Mouse (Mus musculus): ENCODE data around the gene Ifna16.

The Ifna16 gene

GRCm38 (mm10) chr4:88676824-88677223 lies at the start of gene Ifna16:
Ifna16 (minus strand) TSS chr4:88676924.
- DNase-seq (ENCODE audit: low spot score), result no peak

GRCm38 (mm10) chr4:88723497-88724090 lies 46.9 kb upstream of the Ifna16 start:
- no peak for DNase-seq (ENCODE audit: low spot score)

GRCm38 (mm10) chr4:88721791-88722721 lies 45.3 kb upstream of the Ifna16 start, which contains the start of the genes Gm26566 and Klhl9:
Gm26566 (plus strand) TSS chr4:88721805.
Klhl9 (minus strand) TSS chr4:88722465.
- peak; percentile 84 for DNase-seq (ENCODE audit: low spot score)

- DNase-seq (ENCODE audit: low spot score), result no peak
Observed at GRCm38 (mm10) chr4:88718715-88719114, 42.0 kb upstream of the Ifna16 start.

- DNase-seq (ENCODE audit: low spot score), result no peak
Observed at GRCm38 (mm10) chr4:88715059-88715458, 38.3 kb upstream of the Ifna16 start.

GRCm38 (mm10) chr4:88714281-88714680 lies 37.6 kb upstream of the Ifna16 start:
- no peak for DNase-seq (ENCODE audit: low spot score)

DNA sequence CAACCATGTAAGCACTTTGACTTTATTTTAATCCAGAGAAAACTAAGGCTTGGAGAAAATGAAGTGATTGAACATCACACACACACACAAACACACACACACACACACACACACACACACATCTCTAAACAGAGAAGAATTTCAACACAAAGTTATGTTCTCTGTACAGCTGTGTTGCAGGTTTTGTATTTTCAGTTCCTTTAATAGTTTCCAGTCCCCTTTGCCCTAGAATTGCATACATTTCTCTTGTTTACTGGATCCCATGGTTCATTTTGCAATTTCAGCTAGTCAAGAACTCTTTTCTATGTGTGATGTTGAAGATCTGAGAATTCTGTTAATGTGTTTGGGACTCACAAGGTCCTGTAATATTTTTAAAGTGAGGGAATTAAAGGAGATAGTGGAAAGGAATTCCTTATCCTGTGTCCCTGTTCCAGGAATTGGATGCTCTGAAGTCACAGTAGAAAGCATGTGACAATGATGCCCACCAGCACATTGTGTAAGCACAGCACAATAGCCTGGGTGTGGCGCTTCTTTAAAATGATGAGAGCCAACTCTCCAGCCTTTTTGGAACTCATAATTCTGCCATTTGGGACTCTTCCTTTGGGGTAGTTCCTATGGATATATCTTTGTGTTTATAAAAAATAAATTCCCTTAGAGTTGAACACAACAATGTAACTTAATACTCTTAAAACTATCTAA lies 30.6 kb upstream of the Ifna16 start:
- DNase-seq (ENCODE audit: low spot score), result no peak

DNA sequence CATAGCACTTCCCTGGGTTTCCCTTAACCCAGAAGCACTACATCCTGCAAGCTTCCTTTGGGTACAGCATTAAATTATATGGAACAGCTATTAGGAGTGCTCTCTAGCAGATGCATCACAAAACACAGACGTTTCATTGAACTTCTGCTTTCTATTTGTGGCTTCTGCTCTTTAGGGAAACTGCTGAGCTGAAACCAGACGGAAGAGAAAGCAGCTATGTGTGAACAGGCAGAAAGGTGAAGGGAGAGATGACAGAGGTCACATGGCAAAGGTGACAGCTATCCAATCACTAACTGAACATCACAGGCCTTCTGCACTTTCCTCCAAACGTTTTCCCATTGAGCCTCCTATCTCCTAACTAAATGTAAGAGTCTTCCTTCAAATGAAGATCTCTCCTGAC lies 29.2 kb upstream of the Ifna16 start:
- no peak for DNase-seq (ENCODE audit: low spot score)

DNA sequence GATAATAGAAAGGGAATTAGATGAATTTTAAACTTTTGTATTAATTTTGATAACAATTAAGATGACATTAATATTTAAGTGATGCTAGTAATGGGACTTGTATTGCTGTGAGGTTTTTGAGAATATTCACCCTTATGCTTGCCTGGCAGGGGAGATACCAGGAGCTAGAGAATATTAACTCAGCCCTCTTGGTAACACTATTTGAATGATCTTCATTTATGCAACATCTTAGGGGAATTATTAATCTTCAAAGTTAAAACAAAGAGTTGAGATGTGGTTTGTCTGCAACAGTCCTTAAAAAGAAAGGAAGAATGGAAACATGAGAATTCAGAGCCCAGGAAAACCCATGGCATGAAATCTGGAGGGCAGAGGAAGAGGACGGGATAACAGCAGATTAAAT lies 22.6 kb upstream of the Ifna16 start:
- no peak for DNase-seq (ENCODE audit: low spot score)

DNA sequence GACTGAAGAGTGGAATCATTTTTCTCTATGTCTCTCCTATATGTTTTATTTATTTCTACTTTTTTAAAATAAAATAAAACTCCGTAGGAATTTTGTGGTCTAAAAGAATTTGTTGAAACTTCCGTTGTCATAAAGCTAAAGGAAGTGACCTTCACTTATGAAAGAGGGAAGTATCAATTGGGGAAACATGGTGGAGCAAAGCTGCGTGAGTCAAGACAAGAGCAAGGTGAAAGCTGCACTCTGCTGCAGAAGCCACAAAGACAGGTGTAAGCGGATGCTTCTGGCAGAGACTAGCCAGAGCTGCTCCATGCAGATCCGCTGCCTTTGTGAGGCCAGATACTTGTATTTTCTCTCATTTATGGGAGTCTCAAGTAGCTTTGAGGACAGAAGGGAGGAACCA lies 22.1 kb upstream of the Ifna16 start:
- DNase-seq (ENCODE audit: low spot score), result no peak

DNA sequence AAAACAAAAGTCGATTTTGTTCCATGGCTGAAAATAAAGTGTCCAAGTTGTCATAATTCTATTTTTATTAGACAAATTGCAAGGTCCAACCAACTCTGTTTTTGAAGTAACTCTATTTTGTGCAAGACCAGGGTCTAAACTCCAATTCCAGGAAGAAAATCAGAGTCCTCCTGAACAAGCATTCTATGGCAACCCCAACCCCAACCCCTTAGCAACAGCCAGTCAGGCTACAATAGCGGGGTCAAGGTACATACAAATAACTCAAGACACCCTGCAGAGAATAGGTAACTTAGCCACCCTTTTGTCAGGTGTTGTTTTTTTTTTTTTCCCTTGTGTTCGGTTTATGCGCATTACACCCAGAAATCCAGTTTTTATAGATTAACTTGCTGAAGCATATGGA lies 21.0 kb upstream of the Ifna16 start:
- DNase-seq (ENCODE audit: low spot score), result no peak

DNA sequence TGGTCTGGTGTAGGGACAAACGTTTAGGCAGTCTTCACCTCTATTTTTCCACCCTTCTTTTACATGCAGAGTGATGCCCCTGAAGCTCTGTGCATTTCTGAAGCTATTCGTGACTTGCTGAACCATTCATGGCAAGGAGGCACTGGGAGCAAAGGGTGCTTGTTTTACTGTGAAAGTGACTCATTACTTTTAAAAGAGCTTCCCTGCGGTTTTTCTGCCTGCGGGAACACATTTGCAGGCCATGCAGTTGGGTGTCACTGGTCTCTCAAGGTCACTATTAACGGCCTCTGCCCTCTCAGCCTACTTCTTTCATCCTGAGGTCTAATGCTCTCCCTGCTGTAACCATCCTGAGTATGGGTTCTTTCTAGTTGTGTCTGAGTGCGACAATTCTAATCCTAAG lies 20.4 kb upstream of the Ifna16 start:
- no peak for DNase-seq (ENCODE audit: low spot score)

- peak; percentile 46 for DNase-seq (ENCODE audit: low spot score)
Observed at GRCm38 (mm10) chr4:88696237-88696884, 19.6 kb upstream of the Ifna16 start.

DNA sequence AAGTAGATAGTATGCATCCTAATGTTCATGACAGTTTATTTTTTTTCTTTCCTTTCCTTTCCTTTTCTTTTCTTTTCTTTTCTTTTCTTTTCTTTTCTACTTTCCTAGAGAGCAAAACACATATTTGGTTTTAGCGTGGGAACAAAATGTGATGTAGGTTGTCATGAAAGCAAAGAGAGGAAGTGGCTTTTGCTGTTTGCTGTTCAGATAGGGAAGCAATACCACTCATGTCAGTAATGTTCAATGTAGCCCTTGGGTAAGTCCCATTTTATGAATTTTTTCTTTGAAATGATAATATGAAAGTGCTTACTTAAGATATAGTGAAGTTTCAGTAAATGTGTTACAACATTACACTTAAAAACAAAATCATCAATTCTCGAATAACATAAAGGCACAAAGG lies 16.7 kb upstream of the Ifna16 start:
- no peak for DNase-seq (ENCODE audit: low spot score)

DNA sequence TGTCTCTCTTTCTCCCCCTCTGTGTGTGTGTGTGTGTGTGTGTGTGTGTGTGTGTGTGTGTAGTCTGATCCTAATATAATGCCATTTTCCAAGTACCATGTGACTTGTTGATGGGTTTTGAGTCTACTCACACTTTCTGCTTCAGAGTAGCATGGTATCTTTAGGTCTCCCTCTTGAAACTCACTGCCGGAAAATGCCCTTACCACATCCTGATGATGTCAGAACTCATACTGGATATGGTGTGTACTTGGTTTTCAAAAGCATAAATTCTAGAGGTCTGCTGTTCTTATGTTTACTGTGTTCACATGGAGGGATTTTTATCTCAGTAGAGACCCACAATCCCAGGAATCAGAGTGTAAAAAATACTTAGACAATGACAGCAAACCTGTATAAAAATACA lies 15.8 kb upstream of the Ifna16 start:
- no peak for DNase-seq (ENCODE audit: low spot score)

- no peak for DNase-seq (ENCODE audit: low spot score)
Observed at GRCm38 (mm10) chr4:88691259-88691658, 14.5 kb upstream of the Ifna16 start, which contains the start of gene Ifnab. Ifnab (minus strand) TSS chr4:88691359.

DNA sequence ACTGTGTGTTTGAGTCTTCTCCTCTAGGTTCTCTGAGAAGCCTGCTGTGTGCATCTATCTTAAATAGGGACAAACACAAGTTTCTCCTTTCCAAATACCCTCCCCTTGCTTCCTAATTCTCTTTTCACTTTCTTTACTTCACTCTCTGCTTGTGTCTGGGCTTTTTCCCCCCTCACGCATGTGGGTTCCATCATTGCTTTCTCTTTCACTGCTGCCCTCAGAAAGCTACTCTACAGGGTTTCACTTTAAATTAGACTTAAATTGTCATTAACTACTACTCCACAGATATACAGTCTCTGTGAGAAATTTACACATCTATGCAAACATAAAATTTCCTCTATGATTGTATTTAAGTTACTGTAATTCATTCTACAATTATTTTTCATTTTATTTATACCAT lies 7.1 kb upstream of the Ifna16 start, which contains the start of gene Ifna2:
Gene Ifna2, minus strand, starts transcription at position 101 of the 400 bp plus-strand sequence.
- DNase-seq (ENCODE audit: low spot score), result no peak

- DNase-seq (ENCODE audit: low spot score), result no peak
Observed at GRCm38 (mm10) chr4:88681353-88681752, 4.6 kb upstream of the Ifna16 start.

DNA sequence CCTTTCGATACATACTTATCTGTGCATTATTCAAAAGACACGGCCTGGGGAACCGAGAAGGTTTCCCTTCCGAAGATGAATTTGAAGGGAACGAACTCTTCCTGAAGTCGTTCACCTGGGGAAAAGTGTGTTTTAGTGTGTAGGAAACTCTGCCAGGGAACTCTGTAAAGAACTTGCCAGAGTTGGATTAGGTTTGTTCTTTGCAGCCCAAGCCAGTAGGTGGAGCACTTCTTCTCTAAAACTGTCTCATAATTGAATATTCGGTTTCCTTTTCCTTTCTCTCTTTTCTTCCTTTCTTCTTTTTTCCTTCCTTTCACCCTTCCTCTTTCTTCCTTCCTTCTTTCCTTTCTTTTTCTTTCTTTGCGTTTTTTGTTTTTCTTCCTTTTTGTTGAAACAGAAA lies 3.6 kb upstream of the Ifna16 start:
- no peak for DNase-seq (ENCODE audit: low spot score)

GRCm38 (mm10) chr4:88655461-88655860 lies 21.3 kb downstream of the Ifna16 start:
- DNase-seq (ENCODE audit: low spot score), result no peak

DNA sequence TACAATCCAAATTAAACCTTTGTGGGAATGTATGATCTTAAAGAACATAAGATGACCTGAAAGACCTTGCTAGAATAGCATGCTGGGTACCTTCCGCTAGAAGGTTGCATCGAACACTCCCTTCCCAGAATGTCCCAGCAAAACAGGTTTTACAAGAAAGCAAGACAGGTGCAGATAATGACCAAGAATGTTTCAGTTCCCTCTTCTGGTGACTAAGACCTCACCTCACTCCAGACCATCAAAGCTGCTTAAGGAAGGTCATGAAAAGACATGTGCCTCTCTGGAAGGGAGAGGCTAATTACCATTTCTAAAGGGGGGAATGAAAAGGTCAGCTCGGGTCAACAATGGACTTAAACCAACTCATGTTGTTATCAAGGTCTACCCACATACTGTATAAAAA lies 23.1 kb downstream of the Ifna16 start:
- no peak for DNase-seq (ENCODE audit: low spot score)

DNA sequence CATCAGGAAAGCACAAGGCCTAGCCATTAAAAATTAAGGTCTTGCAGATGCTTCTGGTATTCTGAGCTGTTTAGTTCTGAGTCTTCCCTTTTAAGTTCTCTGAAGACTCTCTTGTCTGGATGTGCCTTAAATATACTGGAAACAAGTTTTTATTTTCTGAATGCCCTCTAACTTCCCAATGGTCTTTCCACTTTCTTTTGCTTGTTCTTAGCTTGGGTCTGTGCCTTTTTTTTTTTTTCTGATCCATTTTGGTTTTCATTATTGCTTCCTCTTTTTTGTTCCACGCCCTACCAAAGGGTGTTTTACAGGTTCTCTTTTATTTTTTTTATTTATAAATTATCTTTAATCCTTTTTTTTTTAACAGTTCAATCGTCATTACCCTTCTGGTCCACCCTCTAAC lies 32.4 kb downstream of the Ifna16 start, which contains the start of gene Ifna13:
Gene Ifna13, minus strand, starts transcription at position 101 of the 400 bp plus-strand sequence.
- DNase-seq (ENCODE audit: low spot score), result no peak
